Mouse (Mus musculus) midbrain, embryonic 14.5 days (tissue): ENCODE data around the gene Vipr2. TPM values are rescaled to one million over a fixed set of nuclear protein-coding genes. Genes with fewer than 3 reads are reported as not detected.

Source experiments
- ATAC-seq: fragments of 200-750 bp; cut with Nextera tagmentation; 2 replicates; pipeline ENCODE4 v1.8.0; 2017; ENCODE audit warnings: moderate number of reproducible peaks, moderate library complexity; ENCODE audit not compliant: low FRiP score, low TSS enrichment
- DNase-seq: peaks from one replicate; pipeline ENCODE4 v3.0.0-alpha.2; 2015
- H3K27ac ChIP-seq: fragments of 300-500 bp; sonication (generic); replicated peaks from 2 replicates; pipeline ENCODE4 v1.5.1; 2014; ENCODE audit warnings: mild to moderate bottlenecking, low read depth, low read length, moderate library complexity
- H3K27me3 ChIP-seq: fragments of 300-500 bp; sonication (generic); 2 replicates; pipeline ENCODE4 v1.6.1; 2014; ENCODE audit warnings: low read length, control low read depth, mixed read lengths; ENCODE audit not compliant: control insufficient read depth, insufficient read depth
- H3K36me3 ChIP-seq: fragments of 300-500 bp; sonication (generic); 2 replicates; pipeline ENCODE4 v1.6.1; 2014; ENCODE audit warnings: low read length, control low read depth; ENCODE audit not compliant: control insufficient read depth, insufficient read depth
- H3K4me1 ChIP-seq: fragments of 300-500 bp; sonication (generic); 2 replicates; pipeline ENCODE4 v1.6.1; 2014; ENCODE audit warnings: mild to moderate bottlenecking, antibody characterized with exemption, low read length, control low read depth; ENCODE audit not compliant: control insufficient read depth, insufficient read depth
- H3K4me2 ChIP-seq: fragments of 300-500 bp; sonication (generic); 2 replicates; pipeline ENCODE4 v1.6.1; 2014; ENCODE audit warnings: mild to moderate bottlenecking, low read length, moderate library complexity
- H3K4me3 ChIP-seq: fragments of 300-500 bp; sonication (generic); replicated peaks from 2 replicates; pipeline ENCODE4 v1.5.1; 2014; ENCODE audit warnings: low read depth, low read length
- H3K9ac ChIP-seq: fragments of 300-500 bp; sonication (generic); replicated peaks from 2 replicates; pipeline ENCODE4 v1.6.1; 2014; ENCODE audit warnings: mild to moderate bottlenecking, low read length, moderate library complexity
- H3K9me3 ChIP-seq: fragments of 300-500 bp; sonication (generic); 2 replicates; pipeline ENCODE4 v1.6.1; 2016; ENCODE audit warnings: low read length, control low read depth, mixed read lengths; ENCODE audit not compliant: control insufficient read depth
- WGBS: fragments of 180-500 bp; shearing (Covaris S2); extraction: QIAGEN DNeasy Blood & Tissue Kit; methylation state at CpG from one replicate; pipeline ENCODE4 v1.1.7; 2014; 5-methylcytosine and 5-hydroxymethylcytosine counted together
- polyA plus RNA-seq: library from polyadenylated mRNA; unstranded; fragments of >200 nt; fragmentation: Nextera tagmentation; extraction: Ambion mirVana; gene quantifications from 2 replicates; pipeline ENCODE4 v1.2.1, GENCODE M21; 2014

Vipr2 gene
- polyA plus RNA-seq, 1 experiment from 2014 or later = 0.97 TPM

DNA sequence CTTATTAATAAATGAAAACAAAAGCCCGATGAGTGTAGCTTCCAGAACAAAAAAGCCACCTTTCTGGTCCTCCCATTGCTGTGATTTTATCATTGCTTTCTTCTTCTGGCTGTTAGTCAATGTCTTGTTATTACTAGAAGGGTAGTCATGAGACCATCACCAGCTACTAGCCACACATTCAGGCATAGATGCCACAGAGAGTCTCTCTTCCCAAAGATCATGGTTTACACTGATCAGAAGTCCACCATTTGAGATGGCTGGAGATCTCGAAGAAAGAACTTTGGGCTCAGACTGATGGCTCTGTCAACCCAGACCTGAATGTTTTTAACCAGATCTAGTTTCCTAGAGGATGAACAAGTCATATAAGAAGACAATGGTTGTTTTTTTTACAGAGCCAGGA is 38.3 kb downstream of the Vipr2 start:
- H3K27me3 ChIP-seq = no peaks in the 10 kb centered on the region
- WGBS = 94% methylated on average over 2 of the region's 2 CpGs
- no peak for ATAC-seq

DNA sequence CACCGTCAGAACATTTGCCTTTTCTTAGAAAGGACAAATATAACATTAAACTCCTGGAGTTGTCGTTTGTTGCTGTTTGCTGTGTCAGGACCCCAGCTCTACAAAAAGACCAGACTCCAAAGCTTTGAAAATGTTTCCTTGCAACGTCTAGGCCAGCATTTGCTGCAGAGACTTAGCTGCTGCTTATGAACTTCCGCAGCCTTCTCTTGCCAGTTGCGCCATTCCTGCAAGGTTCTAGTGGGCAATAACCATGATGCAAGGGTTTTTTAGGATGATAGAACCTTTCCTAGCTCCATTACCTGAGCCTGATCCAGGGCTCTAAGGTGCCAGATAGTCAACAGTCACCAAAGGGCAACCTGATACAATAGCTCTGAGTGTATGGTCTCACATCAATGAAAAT is 38.9 kb downstream of the Vipr2 start:
- H3K4me2 ChIP-seq = no peak overlapping the region
- no peaks in the 10 kb centered on the region for H3K9me3 ChIP-seq
- no peaks in the 10 kb centered on the region for H3K27me3 ChIP-seq
- H3K4me1 ChIP-seq = no peaks in the 10 kb centered on the region
- H3K4me3 ChIP-seq = no peak overlapping the region
- no peak for DNase-seq
- WGBS = 89% methylated on average over 5 of the region's 5 CpGs
- no peaks in the 10 kb centered on the region for H3K36me3 ChIP-seq
- no peak overlapping the region for H3K27ac ChIP-seq
- H3K9ac ChIP-seq = no peak overlapping the region
- ATAC-seq = no peak

More for the DNA sequence above, 38.3 kb downstream of the Vipr2 start:
- Histone ChIP-seq H3K36me3 (no peaks in the 10 kb centered on the region), H3K9ac (no peak overlapping the region), H3K27ac (no peak overlapping the region), H3K9me3 (no peaks in the 10 kb centered on the region), H3K4me1 (no peaks in the 10 kb centered on the region), H3K4me3 (no peak overlapping the region), H3K4me2 (no peak overlapping the region)
- DNase-seq = no peak

- Histone ChIP-seq H3K4me2 (no peak overlapping the region), H3K27ac (no peak overlapping the region), H3K9ac (no peak overlapping the region), H3K4me3 (no peak overlapping the region), H3K4me1 (no peaks in the 10 kb centered on the region), H3K9me3 (no peaks in the 10 kb centered on the region), H3K27me3 (no peaks in the 10 kb centered on the region), H3K36me3 (no peaks in the 10 kb centered on the region)
- 86% methylated on average over 5 of the region's 5 CpGs for WGBS
- ATAC-seq (no peak), DNase-seq (no peak)
Measured at GRCm38 (mm10) chr12:116117352-116117929, 39.9 kb downstream of the Vipr2 start.

GRCm38 (mm10) chr12:116119001-116119400 is 41.5 kb downstream of the Vipr2 start:
- no peaks in the 10 kb centered on the region for H3K4me1 ChIP-seq
- ATAC-seq (no peak), DNase-seq (no peak)
- no peaks in the 10 kb centered on the region for H3K36me3 ChIP-seq
- no peak overlapping the region for H3K27ac ChIP-seq
- H3K9me3 ChIP-seq = no peaks in the 10 kb centered on the region
- H3K4me2 ChIP-seq = no peak overlapping the region
- no peak overlapping the region for H3K4me3 ChIP-seq
- no peaks in the 10 kb centered on the region for H3K27me3 ChIP-seq
- no peak overlapping the region for H3K9ac ChIP-seq
- WGBS = 83% methylated on average over 3 of the region's 3 CpGs

DNA sequence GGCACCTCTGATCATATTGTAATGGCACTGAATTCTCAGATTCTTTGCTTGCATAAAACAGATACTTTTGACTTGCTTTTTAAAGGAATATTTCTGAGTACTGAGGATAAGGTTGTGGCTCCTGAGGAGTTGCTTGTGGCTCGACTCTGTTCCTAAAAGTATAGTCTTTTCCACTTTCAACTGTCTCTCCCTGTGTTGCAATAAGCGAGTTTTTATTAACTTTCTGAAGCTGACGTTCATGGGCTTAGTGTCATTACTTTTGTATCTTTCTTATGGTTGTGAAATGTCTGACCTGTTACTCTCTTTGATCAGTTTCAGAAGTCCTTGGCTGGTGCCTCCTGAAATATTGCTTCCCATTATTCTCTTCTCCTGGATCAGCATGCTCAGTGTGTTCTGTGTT is 46.3 kb downstream of the Vipr2 start:
- WGBS = 87% methylated on average over 3 of the region's 3 CpGs
- Histone ChIP-seq H3K27me3 (no peaks in the 10 kb centered on the region), H3K36me3 (no peaks in the 10 kb centered on the region), H3K4me3 (no peak overlapping the region), H3K9ac (no peak overlapping the region), H3K27ac (no peak overlapping the region), H3K4me2 (no peak overlapping the region), H3K9me3 (no peaks in the 10 kb centered on the region), H3K4me1 (no peaks in the 10 kb centered on the region)
- ATAC-seq = no peak
- no peak for DNase-seq

GRCm38 (mm10) chr12:116130936-116131335 is 53.4 kb downstream of the Vipr2 start:
- Histone ChIP-seq H3K4me3 (no peak overlapping the region), H3K36me3 (no peaks in the 10 kb centered on the region), H3K27me3 (no peaks in the 10 kb centered on the region), H3K4me2 (no peak overlapping the region), H3K4me1 (no peaks in the 10 kb centered on the region), H3K27ac (no peak overlapping the region), H3K9ac (no peak overlapping the region), H3K9me3 (no peaks in the 10 kb centered on the region)
- WGBS = 95% methylated on average over 7 of the region's 7 CpGs
- DNase-seq = no peak
- ATAC-seq = 0 out of 2 replicates have a peak, but pooled peaks have one; percentile 27

GRCm38 (mm10) chr12:116132909-116133308 is 55.4 kb downstream of the Vipr2 start:
- H3K27me3 ChIP-seq = no peaks in the 10 kb centered on the region
- WGBS = 88% methylated on average over 5 of the region's 5 CpGs
- no peak for DNase-seq

GRCm38 (mm10) chr12:116135906-116136305 is 58.4 kb downstream of the Vipr2 start:
- Histone ChIP-seq H3K4me2 (no peak overlapping the region), H3K27me3 (no peaks in the 10 kb centered on the region), H3K36me3 (no peaks in the 10 kb centered on the region), H3K9me3 (no peaks in the 10 kb centered on the region), H3K4me1 (no peaks in the 10 kb centered on the region), H3K4me3 (no peak overlapping the region), H3K9ac (no peak overlapping the region), H3K27ac (no peak overlapping the region)
- ATAC-seq (no peak), DNase-seq (no peak)
- 97% methylated on average over 4 of the region's 4 CpGs for WGBS

More at GRCm38 (mm10) chr12:116132909-116133308, 55.4 kb downstream of the Vipr2 start:
- H3K27ac ChIP-seq = no peak overlapping the region
- ATAC-seq = no peak
- H3K4me2 ChIP-seq = no peak overlapping the region
- H3K36me3 ChIP-seq = no peaks in the 10 kb centered on the region
- H3K9me3 ChIP-seq = no peaks in the 10 kb centered on the region
- no peak overlapping the region for H3K9ac ChIP-seq
- H3K4me1 ChIP-seq = no peaks in the 10 kb centered on the region
- H3K4me3 ChIP-seq = no peak overlapping the region

DNA sequence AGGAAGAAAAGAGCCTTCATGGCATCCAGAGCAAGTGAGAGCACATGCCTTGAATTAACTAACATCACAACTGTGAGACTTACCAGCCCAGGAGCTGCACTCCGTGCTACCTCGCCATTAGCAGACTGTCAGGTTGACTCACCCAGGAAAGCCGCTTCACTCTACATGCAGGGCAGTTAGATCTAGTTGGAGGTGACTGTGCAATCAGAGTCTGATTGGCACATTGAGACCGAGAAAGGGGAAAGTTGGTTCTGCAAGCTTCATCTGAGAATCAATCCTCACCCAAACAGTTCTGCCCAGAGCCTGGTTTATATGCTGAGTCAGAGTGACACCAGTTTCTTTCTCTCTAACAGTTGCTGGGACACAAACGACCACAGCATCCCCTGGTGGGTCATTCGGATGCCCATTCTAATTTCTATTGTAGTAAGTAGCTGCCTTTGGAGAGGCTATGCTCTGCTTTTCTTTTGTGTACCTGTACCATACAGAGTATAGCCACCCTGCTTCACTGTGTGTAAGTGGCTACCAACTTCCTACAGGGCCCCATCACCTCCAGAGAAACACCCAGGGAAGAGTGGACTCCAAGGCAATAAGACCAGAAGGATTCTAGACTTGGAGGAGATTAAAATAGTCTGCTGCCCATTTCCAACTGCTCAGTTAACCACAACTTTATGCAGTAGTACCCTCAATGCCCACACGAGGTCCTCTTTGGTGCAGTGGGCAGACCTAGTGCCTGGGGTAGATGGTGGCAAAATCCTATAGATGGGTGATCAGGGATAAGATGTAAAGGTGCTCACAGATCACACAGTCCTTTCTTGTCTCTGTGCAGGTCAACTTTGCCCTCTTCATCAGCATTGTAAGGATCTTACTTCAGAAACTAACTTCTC is 61.0 kb downstream of the Vipr2 start:
- Histone ChIP-seq H3K9ac (no peak overlapping the region), H3K27me3 (no peaks in the 10 kb centered on the region), H3K4me2 (no peak overlapping the region), H3K4me3 (no peak overlapping the region), H3K36me3 (no peaks in the 10 kb centered on the region), H3K9me3 (no peaks in the 10 kb centered on the region), H3K27ac (no peak overlapping the region), H3K4me1 (no peaks in the 10 kb centered on the region)
- ATAC-seq (no peak), DNase-seq (no peak)
- WGBS = 73% methylated on average over 7 of the region's 7 CpGs
